Mouse (Mus musculus) embryonic fibroblast, embryonic 13.5 days (primary cell): ENCODE results near the gene Adtrp. TPM values are rescaled to one million over a fixed set of nuclear protein-coding genes. Genes with fewer than 3 reads are reported as not detected.

Experiments used
- H3K27ac ChIP-seq: 2 replicates; pipeline ENCODE4 v1.5.1; 2012; ENCODE audit warnings: low read length, control low read depth, inconsistent platforms; ENCODE audit not compliant: insufficient read depth
- H3K4me1 ChIP-seq: 2 replicates; pipeline ENCODE4 v1.6.1; 2011; ENCODE audit warnings: low read length; ENCODE audit not compliant: control insufficient read depth, insufficient read depth
- H3K4me3 ChIP-seq: 2 replicates; pipeline ENCODE4 v1.5.1; 2011; ENCODE audit warnings: mild to moderate bottlenecking, control low read depth, low read length; ENCODE audit not compliant: insufficient read depth
- CTCF ChIP-seq: IDR thresholded peaks from 2 replicates; pipeline ENCODE4 v1.5.1; 2011; ENCODE audit warnings: mild to moderate bottlenecking, control low read depth, low read length, moderate library complexity, borderline replicate concordance; ENCODE audit not compliant: insufficient read depth
- POLR2A ChIP-seq: IDR thresholded peaks from 2 replicates; pipeline ENCODE4 v1.6.1; 2011; ENCODE audit warnings: low read depth, mild to moderate bottlenecking, control low read depth, low read length, moderate library complexity
- polyA plus RNA-seq: library from polyadenylated mRNA; stranded (reverse); fragments of >200 nt; gene quantifications from 2 replicates; pipeline ENCODE4 v1.2.4, GENCODE M21; 2011; ENCODE audit warnings: low read depth; ENCODE audit not compliant: missing spikeins, insufficient read length

Adtrp gene
- polyA plus RNA-seq, 1 experiment, result 0.21 TPM

GRCm38 (mm10) chr13:41872161-41872562, 24.7 kb upstream of the Adtrp start:
- no peak overlapping the region for H3K4me3 ChIP-seq

DNA sequence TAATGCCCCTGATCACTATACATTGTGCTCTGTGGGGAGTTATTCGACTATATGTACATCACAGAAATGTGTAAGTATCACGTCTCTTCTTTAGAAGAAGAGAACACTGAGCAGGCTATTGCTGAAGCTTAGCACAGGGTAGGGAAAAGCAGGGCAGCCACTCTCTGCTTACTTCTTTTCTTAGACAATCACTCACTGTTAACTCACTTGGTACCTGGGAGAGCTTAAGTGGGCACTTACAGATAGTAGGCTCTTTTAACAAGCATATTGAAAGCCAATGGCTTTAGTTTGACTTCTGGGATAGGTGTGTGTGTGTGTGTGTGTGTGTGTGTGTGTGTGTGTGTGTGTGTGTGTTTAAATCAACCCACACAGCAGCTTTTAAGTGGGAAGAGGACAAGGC, 20.0 kb upstream of the Adtrp start:
- H3K4me1 ChIP-seq, result no peaks in the 10 kb centered on the region; the same call in 1 of the 2 replicates
- H3K4me3 ChIP-seq, result no peak overlapping the region
- no peak overlapping the region for H3K27ac ChIP-seq
- TF ChIP-seq POLR2A (no peak), CTCF (no peak)

More at GRCm38 (mm10) chr13:41872161-41872562, 24.7 kb upstream of the Adtrp start:
- TF ChIP-seq POLR2A (no peak), CTCF (no peak)
- no peaks in the 10 kb centered on the region; the same call in 1 of the 2 replicates for H3K4me1 ChIP-seq
- H3K27ac ChIP-seq, result no peak overlapping the region

DNA sequence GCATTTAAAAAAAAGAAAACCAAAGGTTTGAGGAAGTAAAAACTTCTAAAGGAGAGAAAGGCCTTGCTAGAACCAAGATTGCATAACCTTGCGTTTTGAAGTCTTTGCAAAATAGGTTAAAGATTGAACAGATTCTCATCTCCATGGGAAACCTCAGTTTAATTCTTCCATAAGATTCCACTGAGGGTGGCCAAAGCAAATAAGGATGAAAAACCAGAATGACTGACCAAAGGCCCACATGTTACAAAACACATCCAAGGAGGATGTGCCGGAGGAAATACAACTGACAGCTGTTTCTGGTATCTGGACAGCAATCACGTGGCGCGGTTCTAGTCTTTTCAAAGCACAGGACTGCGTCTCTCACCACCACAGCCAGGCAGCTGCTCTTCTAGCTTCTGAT, 18.1 kb upstream of the Adtrp start:
- no peak overlapping the region for H3K27ac ChIP-seq
- TF ChIP-seq CTCF (no peak), POLR2A (no peak)
- no peak overlapping the region for H3K4me3 ChIP-seq
- no peaks in the 10 kb centered on the region for H3K4me1 ChIP-seq

GRCm38 (mm10) chr13:41865071-41865470, 17.6 kb upstream of the Adtrp start:
- Histone ChIP-seq H3K4me1 (no peaks in the 10 kb centered on the region), H3K27ac (no peak overlapping the region), H3K4me3 (no peak overlapping the region)
- no peak for TF ChIP-seq CTCF
- no peak for TF ChIP-seq POLR2A

GRCm38 (mm10) chr13:41860603-41861405, 13.3 kb upstream of the Adtrp start:
- Histone ChIP-seq H3K27ac (no peak overlapping the region), H3K4me3 (no peak overlapping the region), H3K4me1 (no peaks in the 10 kb centered on the region; the same call in 1 of the 2 replicates)
- no peak for TF ChIP-seq CTCF
- TF ChIP-seq POLR2A, result no peak

DNA sequence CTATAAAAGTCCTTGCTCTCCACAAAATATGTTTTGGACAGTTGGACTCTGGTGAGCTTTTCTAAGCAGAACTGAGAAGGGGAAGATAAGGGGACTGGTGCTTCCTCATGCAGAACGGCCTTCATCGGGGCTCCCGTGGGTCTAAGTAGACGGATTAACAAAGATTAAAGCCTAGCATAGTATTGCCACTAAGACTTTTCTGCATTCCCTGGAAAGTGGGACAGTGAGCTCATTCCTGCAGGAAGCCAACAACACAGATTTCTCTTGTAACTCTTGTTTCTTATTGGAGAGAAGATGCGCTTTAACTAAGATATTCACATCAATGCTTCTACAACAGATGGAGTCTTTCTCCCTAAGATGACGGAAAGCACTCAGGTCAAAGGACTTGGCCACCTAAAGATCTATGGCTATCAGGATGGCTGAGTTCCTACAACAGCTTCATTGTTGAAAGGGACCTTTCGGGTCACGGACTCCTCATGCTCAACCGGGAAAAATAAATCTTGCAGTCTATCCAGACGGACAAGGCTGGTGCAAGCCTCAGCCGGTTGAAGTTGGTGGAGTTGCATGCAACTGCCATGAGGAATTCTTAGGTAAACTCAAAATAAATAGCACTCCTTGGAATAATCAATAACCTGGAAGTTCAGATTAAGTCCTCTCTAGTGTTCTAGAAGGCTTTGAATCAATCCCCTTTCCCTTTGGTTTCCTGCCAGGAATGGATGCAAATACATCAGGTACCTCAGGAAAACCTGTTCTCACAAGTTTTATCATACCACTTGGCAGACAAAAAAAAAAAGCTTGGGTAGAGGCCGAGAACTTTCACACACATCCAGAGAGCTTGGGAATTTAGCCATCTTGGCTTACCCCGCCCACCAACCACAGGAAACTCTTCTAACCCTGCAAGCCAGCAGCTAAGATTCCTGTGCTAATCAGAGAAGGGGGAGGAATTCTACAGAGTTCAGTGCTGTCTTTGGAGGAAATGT, 8.0 kb upstream of the Adtrp start:
- Histone ChIP-seq H3K4me1 (no peaks in the 10 kb centered on the region; the same call in 1 of the 2 replicates), H3K27ac (no peak overlapping the region), H3K4me3 (no peak overlapping the region)
- TF ChIP-seq CTCF, result no peak

GRCm38 (mm10) chr13:41850727-41851378, 3.4 kb upstream of the Adtrp start:
- Histone ChIP-seq H3K4me3 (no peak overlapping the region), H3K27ac (no peak overlapping the region), H3K4me1 (no peaks in the 10 kb centered on the region)
- TF ChIP-seq POLR2A, result no peak
- TF ChIP-seq CTCF, result no peak

DNA sequence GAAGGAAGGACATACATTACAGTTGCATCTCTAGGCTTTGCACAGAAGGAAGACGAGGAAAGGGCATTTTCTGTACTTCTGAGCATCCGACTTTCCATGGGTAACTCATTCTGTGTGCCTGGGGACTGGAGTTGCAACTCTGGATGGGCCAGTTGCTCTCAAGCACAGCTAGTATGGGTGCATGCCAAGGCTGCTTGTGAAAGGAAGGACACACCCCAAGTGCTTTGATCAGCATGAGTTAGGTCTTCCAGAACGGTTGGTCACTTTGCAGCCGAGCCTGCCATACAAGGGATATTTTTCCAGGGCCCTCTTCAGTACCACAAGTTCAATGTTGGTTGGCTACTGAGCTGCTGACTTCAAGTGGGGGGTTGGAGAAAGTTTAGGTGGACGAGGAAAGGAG, 968 bp downstream of the Adtrp start:
- Histone ChIP-seq H3K27ac (no peak overlapping the region), H3K4me1 (no peaks in the 10 kb centered on the region), H3K4me3 (no peak overlapping the region)
- TF ChIP-seq POLR2A (no peak), CTCF (no peak)

- no peak for TF ChIP-seq POLR2A
- no peak for TF ChIP-seq CTCF
- Histone ChIP-seq H3K4me1 (no peaks in the 10 kb centered on the region), H3K4me3 (no peak overlapping the region), H3K27ac (no peak overlapping the region)
Measured at GRCm38 (mm10) chr13:41845013-41845412, 2.5 kb downstream of the Adtrp start.
